In genomic region chr4:41000842-41001639, GRCm38 (mm10) we compare ENCODE assay signal across 15 mouse cellular contexts. TPM values are rescaled to one million over a fixed set of nuclear protein-coding genes. Genes with fewer than 3 reads are reported as not detected.
A peak's percentile ranks its signal among the peaks of the same experiment; 100 is the strongest.
DNase-seq lines count a peak whose midpoint lies in the region; ATAC-seq and TF ChIP-seq lines count a peak whose summit lies in the region.
"Had no signal": no experiment of that assay in that cellular context is flagged by ENCODE, and none has a peak within 500 bp of the region (broad histone marks: within the 10 kb centered on the region; RNA-seq: fewer than 3 reads in every experiment).

No protein-coding gene starts in this region.

- POLR2A ChIA-PET in Patski (lab: Charles Lee) = interaction anchor here (0.6 kb wide), 1 partner anchor 47 kb away, joined by 5 read pairs; no protein-coding TSS in a partner anchor

- no peaks in the 10 kb centered on the region for H3K4me1 ChIP-seq in intestine, postnatal 0 days (replicated peaks; ENCODE audit: control insufficient read depth, insufficient read depth, low read length)
- H3K4me1 ChIP-seq in intestine, embryonic 16.5 days (ENCODE audit: control insufficient read depth, insufficient read depth, low read length) = no peaks in the 10 kb centered on the region
- no peaks in the 10 kb centered on the region for H3K4me1 ChIP-seq in cerebellum, adult 2 months (ENCODE audit: control insufficient read depth, insufficient read depth, low read length)

- peak; percentile 2 for DNase-seq in retina, postnatal 1 day
- no peak for DNase-seq in retina, embryonic 14.5 days (ENCODE audit: low spot score)
- DNase-seq in Patski (ENCODE audit: low read depth, low spot score) = no peak
- DNase-seq in adrenal gland, adult 8-10 months = no peak
- no peak for DNase-seq in cerebellum, adult 2 months
- DNase-seq: adrenal gland, postnatal 14 days; forebrain, postnatal 0 days; thymus, postnatal 36 days had no signal

- peak; percentile 29; the same call in 1 of the 2 replicates for TF ChIP-seq CTCF in intestine, postnatal 0 days (IDR thresholded peaks at IDR 0.05; ENCODE audit: low read depth)
- TF ChIP-seq CTCF in Patski (IDR thresholded peaks at IDR 0.05) = peak; percentile 43
- TF ChIP-seq CTCF in cerebellum, adult 2 months (IDR thresholded peaks at IDR 0.05; ENCODE audit: borderline replicate concordance, insufficient read depth, low read depth, low read length) = no peak

- WGBS in intestine, postnatal 0 days = 87% methylated on average over 9 of the region's 9 CpGs
- WGBS in intestine, embryonic 16.5 days = 88% methylated on average over 9 of the region's 9 CpGs
- WGBS in cerebellum, adult 2 months = 91% methylated on average over 9 of the region's 9 CpGs

- CTCF ChIA-PET in Patski (lab: Charles Lee) = interaction anchor here (1.2 kb wide), 1 partner anchor 9 kb away, joined by 3 read pairs; no protein-coding TSS in a partner anchor

- H3K4me3 ChIP-seq in intestine, postnatal 0 days (ENCODE audit: low read depth, low read length) = no peak overlapping the region
- no peak overlapping the region for H3K4me3 ChIP-seq in intestine, embryonic 16.5 days (ENCODE audit: low read length)
- no peak overlapping the region for H3K4me3 ChIP-seq in cerebellum, adult 2 months (replicated peaks; ENCODE audit: insufficient read depth, low read depth, low read length)
- H3K4me3 ChIP-seq: left cerebral cortex, adult 2 months; megakaryocyte, embryonic 14.5 days had no signal

- H3K4me2 ChIP-seq in intestine, postnatal 0 days (replicated peaks; ENCODE audit: low read depth) = no peak overlapping the region
- no peak overlapping the region for H3K4me2 ChIP-seq in intestine, embryonic 16.5 days (ENCODE audit: low read depth, low read length)
- H3K4me2 ChIP-seq: liver, embryonic 11.5 days had no signal

- H3K36me3 ChIP-seq in intestine, postnatal 0 days (ENCODE audit: control insufficient read depth, insufficient read depth) = peaks cover 79% of the 10 kb centered on the region
- peaks cover 37% of the 10 kb centered on the region for H3K36me3 ChIP-seq in intestine, embryonic 16.5 days (ENCODE audit: control insufficient read depth, insufficient read depth, low read length)

- ATAC-seq in intestine, postnatal 0 days = no peak
- ATAC-seq in intestine, embryonic 16.5 days = no peak
- no peak for ATAC-seq in Patski
- ATAC-seq: forebrain, postnatal 0 days; hindbrain, postnatal 0 days had no signal

- TF ChIP-seq POLR2A in cerebellum, adult 2 months (IDR thresholded peaks at IDR 0.05; ENCODE audit: borderline replicate concordance, insufficient read depth, low read length) = no peak

- in situ Hi-C loops in Patski (cut with MboI; ENCODE audit: low pct_unique_long_range_greater_than_20kb) = no loop called here

- H3K27ac ChIP-seq in intestine, postnatal 0 days (ENCODE audit: low read depth, low read length) = no peak overlapping the region
- H3K27ac ChIP-seq in intestine, embryonic 16.5 days (ENCODE audit: low read length) = no peak overlapping the region
- no peak overlapping the region for H3K27ac ChIP-seq in cerebellum, adult 2 months (ENCODE audit: insufficient read depth, low read length)
- H3K27ac ChIP-seq: hindbrain, postnatal 0 days; left cerebral cortex, adult 2 months had no signal

- no peaks in the 10 kb centered on the region for H3K27me3 ChIP-seq in intestine, postnatal 0 days (replicated peaks; ENCODE audit: control insufficient read depth, insufficient read depth, low read length)
- no peaks in the 10 kb centered on the region for H3K27me3 ChIP-seq in intestine, embryonic 16.5 days (replicated peaks; ENCODE audit: control insufficient read depth, insufficient read depth, low read length)
- no peaks in the 10 kb centered on the region for H3K27me3 ChIP-seq in Patski
- no peaks in the 10 kb centered on the region for H3K27me3 ChIP-seq in cerebellum, adult 2 months (ENCODE audit: control insufficient read depth, insufficient read depth, low read length)
- H3K27me3 ChIP-seq: megakaryocyte, embryonic 14.5 days had no signal

- H3K9me3 ChIP-seq in intestine, postnatal 0 days (ENCODE audit: control insufficient read depth) = no peaks in the 10 kb centered on the region
- no peaks in the 10 kb centered on the region for H3K9me3 ChIP-seq in intestine, embryonic 16.5 days (ENCODE audit: control insufficient read depth, low read length)
- H3K9me3 ChIP-seq: megakaryocyte, embryonic 14.5 days had no signal

- no peak overlapping the region for H3K9ac ChIP-seq in intestine, postnatal 0 days (ENCODE audit: low read depth, low read length)
- no peak overlapping the region for H3K9ac ChIP-seq in intestine, embryonic 16.5 days (ENCODE audit: low read depth, low read length)
- H3K9ac ChIP-seq: forebrain, postnatal 0 days had no signal

RNA-seq across cellular contexts. Expression of gene Nfx1, which starts 30.3 kb away (rescaled TPM):
- 25.9 and 27.9 TPM in 2 replicates for polyA plus RNA-seq in intestine, postnatal 0 days (2015; fragmentation: Nextera tagmentation; extraction: Ambion mirVana)
- polyA plus RNA-seq in intestine, embryonic 16.5 days (2015; fragmentation: Nextera tagmentation; extraction: Ambion mirVana) = 69.1 and 70.5 TPM in 2 replicates
- polyA plus RNA-seq in Patski (2021) = 45.7 TPM
- 100 to 1,000 TPM in 2 of 4 experiments, 10 to 100 TPM in 2; 86.1 to 168 (median 125) TPM for total RNA-seq in adrenal gland, adult 8-10 months (2022)
- 96.6 and 96.8 TPM in 2 replicates for polyA plus RNA-seq in cerebellum, adult 2 months (2012; rRNA removed)

RNA-seq across cellular contexts. Expression of gene Aqp7, which starts 46.9 kb away (rescaled TPM):
- 9.9 and 14.1 TPM in 2 replicates for polyA plus RNA-seq in intestine, postnatal 0 days (2015; fragmentation: Nextera tagmentation; extraction: Ambion mirVana)
- polyA plus RNA-seq in intestine, embryonic 16.5 days (2015; fragmentation: Nextera tagmentation; extraction: Ambion mirVana) = 0.56 and 0.83 TPM in 2 replicates
- polyA plus RNA-seq in Patski (2021) = 0.21 TPM
- total RNA-seq in adrenal gland, adult 8-10 months (2022) = 10 to 100 TPM in 3 of 4 experiments, 1 to 10 TPM in 1; 7.3 to 30.3 (median 14.6) TPM
- polyA plus RNA-seq in cerebellum, adult 2 months (2012; rRNA removed) = not detected in 2 replicates
- total RNA-seq: common myeloid progenitor, adult 5-6 weeks; forebrain, postnatal 0 days; hindbrain, postnatal 0 days; left cerebral cortex, adult 2 months had no signal
- polyA plus RNA-seq: forebrain, postnatal 0 days had no signal

RNA-seq across cellular contexts. Expression of gene Chmp5, which starts 52.8 kb away (rescaled TPM):
- 133 and 136 TPM in 2 replicates for polyA plus RNA-seq in intestine, postnatal 0 days (2015; fragmentation: Nextera tagmentation; extraction: Ambion mirVana)
- 103 and 104 TPM in 2 replicates for polyA plus RNA-seq in intestine, embryonic 16.5 days (2015; fragmentation: Nextera tagmentation; extraction: Ambion mirVana)
- polyA plus RNA-seq in Patski (2021) = 110 TPM
- total RNA-seq in adrenal gland, adult 8-10 months (2022) = 100 to 1,000 TPM in 3 of 4 experiments, 10 to 100 TPM in 1; 97.2 to 108 (median 103) TPM
- polyA plus RNA-seq in cerebellum, adult 2 months (2012; rRNA removed) = 118 and 125 TPM in 2 replicates

RNA-seq across cellular contexts. Expression of gene Bag1, which starts 52.9 kb away (rescaled TPM):
- polyA plus RNA-seq in intestine, postnatal 0 days (2015; fragmentation: Nextera tagmentation; extraction: Ambion mirVana) = 120 and 138 TPM in 2 replicates
- polyA plus RNA-seq in intestine, embryonic 16.5 days (2015; fragmentation: Nextera tagmentation; extraction: Ambion mirVana) = 142 and 152 TPM in 2 replicates
- polyA plus RNA-seq in Patski (2021) = 140 TPM
- 100 to 1,000 TPM; 187 to 375 (median 251) TPM for total RNA-seq in adrenal gland, adult 8-10 months (2022)
- 143 and 159 TPM in 2 replicates for polyA plus RNA-seq in cerebellum, adult 2 months (2012; rRNA removed)
